15 mouse cellular contexts compared by ENCODE assay signal in the genomic region with DNA sequence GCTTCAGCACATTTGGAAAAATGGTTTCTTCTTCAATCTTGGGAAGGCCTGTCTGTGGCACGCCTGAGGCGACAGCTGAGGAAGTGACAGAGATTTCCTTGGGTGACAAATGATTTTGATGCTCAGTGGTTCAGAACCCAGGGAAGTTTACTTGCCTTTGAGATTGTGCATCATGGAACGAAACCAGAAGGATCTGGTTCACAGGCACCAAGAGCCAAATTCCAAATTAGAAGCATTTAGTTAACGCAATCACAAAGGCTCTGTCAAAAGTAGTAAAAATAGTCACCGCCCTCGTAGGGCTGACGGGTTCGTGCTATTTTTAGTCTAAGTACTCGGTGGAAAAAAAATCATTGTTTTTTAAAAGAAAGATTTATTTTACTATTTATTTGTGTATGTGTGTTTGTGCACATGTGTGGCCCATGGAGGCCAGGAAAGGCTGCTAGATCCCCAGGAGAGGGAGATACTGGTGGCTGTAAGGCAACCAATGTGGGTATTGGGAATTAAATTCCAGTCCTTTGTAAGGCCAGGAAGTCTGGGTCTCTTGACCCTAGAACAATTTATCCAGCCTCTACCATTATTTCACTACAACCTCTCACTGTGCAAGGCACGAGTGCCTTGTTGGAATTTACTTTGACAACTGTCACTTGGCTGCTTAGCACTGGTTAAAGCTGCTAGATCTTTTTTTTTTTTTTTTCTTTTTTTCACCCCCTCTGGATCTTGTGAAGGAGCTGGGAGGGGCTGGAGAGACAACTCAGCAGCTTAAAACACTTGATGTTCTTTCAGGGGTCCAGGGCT.
DNase-seq lines count a peak whose midpoint lies in the region; ATAC-seq and TF ChIP-seq lines count a peak whose summit lies in the region.
"Had no signal": no experiment of that assay in that cellular context is flagged by ENCODE, and none has a peak within 500 bp of the region (broad histone marks: within the 10 kb centered on the region; RNA-seq: fewer than 3 reads in every experiment).

No protein-coding gene starts in this region.

- no peak overlapping the region for H3K27ac ChIP-seq in kidney, adult 2 months (ENCODE audit: insufficient read depth, low read depth, low read length)
- no peak overlapping the region; the same call in 1 of the 2 replicates for H3K27ac ChIP-seq in heart, embryonic 13.5 days (replicated peaks)
- no peak overlapping the region for H3K27ac ChIP-seq in neural tube, embryonic 15.5 days (replicated peaks)
- H3K27ac ChIP-seq in midbrain, embryonic 14.5 days (replicated peaks; ENCODE audit: low read depth, low read length): no peak overlapping the region
- no peak overlapping the region for H3K27ac ChIP-seq in midbrain, embryonic 13.5 days
- H3K27ac ChIP-seq: embryonic facial prominence, embryonic 12.5 days; liver, embryonic 14.5 days had no signal

- 32% methylated on average over 10 of the region's 10 CpGs for WGBS in kidney, adult 2 months
- 28% methylated on average over 10 of the region's 10 CpGs for WGBS in heart, embryonic 13.5 days
- WGBS in neural tube, embryonic 15.5 days: 68% methylated on average over 10 of the region's 10 CpGs
- WGBS in midbrain, embryonic 14.5 days: 69% methylated on average over 10 of the region's 10 CpGs
- WGBS in midbrain, embryonic 13.5 days: 69% methylated on average over 10 of the region's 10 CpGs

- H3K36me3 ChIP-seq in kidney, adult 2 months (ENCODE audit: control insufficient read depth, insufficient read depth, low read length): no peaks in the 10 kb centered on the region
- H3K36me3 ChIP-seq in heart, embryonic 13.5 days: no peaks in the 10 kb centered on the region
- H3K36me3 ChIP-seq in neural tube, embryonic 15.5 days: no peaks in the 10 kb centered on the region
- H3K36me3 ChIP-seq in midbrain, embryonic 14.5 days (ENCODE audit: control insufficient read depth, insufficient read depth, low read length): no peaks in the 10 kb centered on the region
- no peaks in the 10 kb centered on the region for H3K36me3 ChIP-seq in midbrain, embryonic 13.5 days
- H3K36me3 ChIP-seq: embryonic facial prominence, embryonic 12.5 days had no signal

- no peaks in the 10 kb centered on the region for H3K4me1 ChIP-seq in kidney, adult 2 months (ENCODE audit: control insufficient read depth, insufficient read depth, low read length)
- peaks cover 14% of the 10 kb centered on the region for H3K4me1 ChIP-seq in heart, embryonic 13.5 days
- no peaks in the 10 kb centered on the region for H3K4me1 ChIP-seq in neural tube, embryonic 15.5 days
- no peaks in the 10 kb centered on the region for H3K4me1 ChIP-seq in midbrain, embryonic 14.5 days (ENCODE audit: control insufficient read depth, insufficient read depth, low read length)
- no peaks in the 10 kb centered on the region for H3K4me1 ChIP-seq in midbrain, embryonic 13.5 days (replicated peaks)

- no peak overlapping the region for H3K4me3 ChIP-seq in kidney, adult 2 months (ENCODE audit: insufficient read depth, low read depth, low read length)
- no peak overlapping the region for H3K4me3 ChIP-seq in heart, embryonic 13.5 days
- no peak overlapping the region for H3K4me3 ChIP-seq in neural tube, embryonic 15.5 days (replicated peaks)
- H3K4me3 ChIP-seq in midbrain, embryonic 14.5 days (replicated peaks; ENCODE audit: low read depth, low read length): no peak overlapping the region
- no peak overlapping the region for H3K4me3 ChIP-seq in midbrain, embryonic 13.5 days (replicated peaks)
- H3K4me3 ChIP-seq: embryonic facial prominence, embryonic 12.5 days had no signal

- peak overlapping the region; percentile 22; the same call in 1 of the 2 replicates for H3K4me2 ChIP-seq in heart, embryonic 13.5 days
- H3K4me2 ChIP-seq in neural tube, embryonic 15.5 days: no peak overlapping the region
- H3K4me2 ChIP-seq in midbrain, embryonic 14.5 days (ENCODE audit: low read length): no peak overlapping the region
- no peak overlapping the region for H3K4me2 ChIP-seq in midbrain, embryonic 13.5 days (replicated peaks)
- H3K4me2 ChIP-seq: embryonic facial prominence, embryonic 12.5 days had no signal

- no peak for TF ChIP-seq CTCF in kidney, adult 2 months (conservative IDR thresholded peaks at IDR 0.05; ENCODE audit: insufficient read depth, insufficient read length, low read depth, low read length)
- TF ChIP-seq CTCF in brain, embryonic 14.5 days (IDR thresholded peaks at IDR 0.05; ENCODE audit: borderline replicate concordance, extremely low read depth, insufficient read depth, insufficient read length): no peak

- H3K9me3 ChIP-seq in heart, embryonic 13.5 days: no peaks in the 10 kb centered on the region
- no peaks in the 10 kb centered on the region for H3K9me3 ChIP-seq in neural tube, embryonic 15.5 days (replicated peaks)
- no peaks in the 10 kb centered on the region for H3K9me3 ChIP-seq in midbrain, embryonic 14.5 days (ENCODE audit: control insufficient read depth, low read length)
- H3K9me3 ChIP-seq in midbrain, embryonic 13.5 days: no peaks in the 10 kb centered on the region
- H3K9me3 ChIP-seq: embryonic facial prominence, embryonic 12.5 days had no signal

- no peak for TF ChIP-seq POLR2A in kidney, adult 2 months (IDR thresholded peaks at IDR 0.05; ENCODE audit: low read depth, low read length)
- no peak for TF ChIP-seq POLR2A in brain, embryonic 14.5 days (IDR thresholded peaks at IDR 0.05; ENCODE audit: borderline replicate concordance, extremely low read depth, insufficient read depth, insufficient read length, poor library complexity, severe bottlenecking)

- DNase-seq in kidney, adult 2 months: peak; percentile 5
- no peak for DNase-seq in kidney, adult 18-20 months
- peak; percentile 36 for DNase-seq in Muller cell, postnatal 12 days (ENCODE audit: inconsistent ontology term)
- DNase-seq in brain, embryonic 14.5 days (ENCODE audit: low read depth): peak; percentile 46
- no peak for DNase-seq in midbrain, embryonic 14.5 days
- DNase-seq: adrenal gland, postnatal 10 days; cerebellum, adult 11 months; lung, postnatal 36 days; thymus, adult 18-20 months had no signal

- no peak overlapping the region for H3K9ac ChIP-seq in heart, embryonic 13.5 days
- no peak overlapping the region for H3K9ac ChIP-seq in neural tube, embryonic 15.5 days (replicated peaks)
- no peak overlapping the region for H3K9ac ChIP-seq in midbrain, embryonic 14.5 days (replicated peaks; ENCODE audit: low read length)
- H3K9ac ChIP-seq in midbrain, embryonic 13.5 days (replicated peaks): no peak overlapping the region
- H3K9ac ChIP-seq: embryonic facial prominence, embryonic 12.5 days; liver, embryonic 14.5 days had no signal

- no peak for ATAC-seq in heart, embryonic 13.5 days (ENCODE audit: extremely low read depth, insufficient number of reproducible peaks, low FRiP score, low TSS enrichment)
- no peak for ATAC-seq in neural tube, embryonic 15.5 days (ENCODE audit: low FRiP score)
- ATAC-seq in midbrain, embryonic 14.5 days (ENCODE audit: low FRiP score, low TSS enrichment): no peak
- no peak for ATAC-seq in midbrain, embryonic 13.5 days

- no peaks in the 10 kb centered on the region for H3K27me3 ChIP-seq in kidney, adult 2 months (replicated peaks; ENCODE audit: control insufficient read depth, insufficient read depth, low read length)
- no peaks in the 10 kb centered on the region for H3K27me3 ChIP-seq in heart, embryonic 13.5 days (replicated peaks)
- no peaks in the 10 kb centered on the region for H3K27me3 ChIP-seq in neural tube, embryonic 15.5 days (replicated peaks)
- no peaks in the 10 kb centered on the region for H3K27me3 ChIP-seq in midbrain, embryonic 14.5 days (ENCODE audit: control insufficient read depth, insufficient read depth, low read length)
- H3K27me3 ChIP-seq in midbrain, embryonic 13.5 days: no peaks in the 10 kb centered on the region
- H3K27me3 ChIP-seq: CH12.LX; embryonic facial prominence, embryonic 12.5 days had no signal

Comparison
In these comparisons a context has a peak if more than half of its experiments do, and no peak if none do; other contexts are left out.
1. DNase-seq: peak in kidney, adult 2 months (single experiment), Muller cell, postnatal 12 days (single experiment) and brain, embryonic 14.5 days (single experiment); none in kidney, adult 18-20 months (single experiment) and midbrain, embryonic 14.5 days (single experiment).